Mouse (Mus musculus) kidney, postnatal 0 days (tissue): Measurements from ENCODE around the gene Fcho1. TPM values are rescaled to one million over a fixed set of nuclear protein-coding genes. Genes with fewer than 3 reads are reported as not detected.

Experiments
- ATAC-seq: fragments of 200-750 bp; cut with Nextera tagmentation; replicated peaks from 2 replicates; pipeline ENCODE4 v1.8.0; 2017; ENCODE audit warnings: low read depth, moderate number of reproducible peaks, moderate TSS enrichment, moderate library complexity; ENCODE audit not compliant: low FRiP score
- DNase-seq: peaks from one replicate; pipeline ENCODE4 v3.0.0-alpha.2; 2016; ENCODE audit warnings: low spot score
- H3K27ac ChIP-seq: fragments of 300-500 bp; sonication (generic); 2 replicates; pipeline ENCODE4 v1.5.1; 2014; ENCODE audit warnings: mild to moderate bottlenecking
- H3K27me3 ChIP-seq: fragments of 300-500 bp; sonication (generic); 2 replicates; pipeline ENCODE4 v1.6.1; 2014; ENCODE audit warnings: low read length, mixed read lengths; ENCODE audit not compliant: insufficient read depth
- H3K36me3 ChIP-seq: fragments of 300-500 bp; sonication (generic); 2 replicates; pipeline ENCODE4 v1.6.1; 2014; ENCODE audit warnings: low read length, mixed read lengths; ENCODE audit not compliant: insufficient read depth
- H3K4me1 ChIP-seq: fragments of 300-500 bp; sonication (generic); replicated peaks from 2 replicates; pipeline ENCODE4 v1.6.1; 2014; ENCODE audit warnings: antibody characterized with exemption, low read length, mixed read lengths; ENCODE audit not compliant: insufficient read depth
- H3K4me2 ChIP-seq: fragments of 300-500 bp; sonication (generic); 2 replicates; pipeline ENCODE4 v1.6.1; 2014; ENCODE audit warnings: mild to moderate bottlenecking, low read length, moderate library complexity, mixed read lengths
- H3K4me3 ChIP-seq: fragments of 300-500 bp; sonication (generic); replicated peaks from 2 replicates; pipeline ENCODE4 v1.5.1; 2014; ENCODE audit warnings: low read depth, low read length
- H3K9ac ChIP-seq: fragments of 300-500 bp; sonication (generic); 2 replicates; pipeline ENCODE4 v1.6.1; 2014; ENCODE audit warnings: low read depth, low read length
- H3K9me3 ChIP-seq: fragments of 300-500 bp; sonication (generic); replicated peaks from 2 replicates; pipeline ENCODE4 v1.6.1; 2016; ENCODE audit warnings: low read length, inconsistent platforms, mixed read lengths
- CTCF ChIP-seq: IDR thresholded peaks from 2 replicates; pipeline ENCODE4 v1.5.1; 2016; ENCODE audit warnings: antibody characterized with exemption, low read depth, mild to moderate bottlenecking, moderate library complexity
- WGBS: fragments of 180-500 bp; shearing (Covaris S2); extraction: QIAGEN DNeasy Blood & Tissue Kit; methylation state at CpG from one replicate; pipeline ENCODE4 v1.1.7; 2014; 5-methylcytosine and 5-hydroxymethylcytosine counted together
- polyA plus RNA-seq: library from polyadenylated mRNA; unstranded; fragments of >200 nt; fragmentation: Nextera tagmentation; extraction: Ambion mirVana; gene quantifications from 2 replicates; pipeline ENCODE4 v1.2.1, GENCODE M21; 2015

Gene Fcho1
- polyA plus RNA-seq, 1 experiment from 2014 or later: 3.4 TPM

DNA sequence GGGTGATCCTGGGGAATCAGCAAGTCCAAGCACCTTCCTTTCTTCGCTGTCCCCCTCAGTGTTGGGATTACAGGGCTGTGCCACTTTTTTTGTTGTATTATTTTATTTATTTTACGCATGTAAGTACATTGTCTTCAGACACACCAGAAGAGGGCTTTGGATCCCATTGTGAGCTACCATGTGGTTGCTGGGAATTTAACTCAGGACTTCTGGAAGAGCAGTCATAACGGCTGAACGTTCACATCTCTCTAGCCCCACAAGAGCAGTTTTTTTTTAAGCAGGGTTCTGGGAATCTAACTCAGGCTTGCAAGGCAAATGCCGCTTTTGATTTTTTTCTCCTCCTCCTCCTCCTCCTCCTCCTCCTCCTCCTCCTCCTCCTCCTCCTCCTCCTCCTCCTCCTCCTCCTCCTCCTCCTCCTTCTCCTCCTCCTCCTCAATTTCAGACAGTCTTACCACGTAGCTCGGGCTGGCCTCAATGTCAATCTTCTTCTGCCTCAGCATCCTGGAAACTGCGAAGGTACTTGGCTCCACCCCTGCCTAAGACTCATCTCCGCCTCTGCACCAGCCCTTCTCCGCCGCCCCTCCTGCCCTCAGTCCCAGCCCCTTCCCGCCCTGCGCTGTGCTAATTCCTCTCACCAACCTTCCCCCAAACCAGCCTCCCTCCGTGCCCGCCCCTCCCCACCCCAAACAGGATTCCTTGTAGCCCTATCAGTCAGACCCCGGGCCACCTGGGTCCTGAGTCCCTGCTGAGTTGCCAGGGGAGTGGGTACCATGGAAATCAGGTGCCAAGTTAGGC, 3.5 kb upstream of the Fcho1 start:
- ATAC-seq: no peak

DNA sequence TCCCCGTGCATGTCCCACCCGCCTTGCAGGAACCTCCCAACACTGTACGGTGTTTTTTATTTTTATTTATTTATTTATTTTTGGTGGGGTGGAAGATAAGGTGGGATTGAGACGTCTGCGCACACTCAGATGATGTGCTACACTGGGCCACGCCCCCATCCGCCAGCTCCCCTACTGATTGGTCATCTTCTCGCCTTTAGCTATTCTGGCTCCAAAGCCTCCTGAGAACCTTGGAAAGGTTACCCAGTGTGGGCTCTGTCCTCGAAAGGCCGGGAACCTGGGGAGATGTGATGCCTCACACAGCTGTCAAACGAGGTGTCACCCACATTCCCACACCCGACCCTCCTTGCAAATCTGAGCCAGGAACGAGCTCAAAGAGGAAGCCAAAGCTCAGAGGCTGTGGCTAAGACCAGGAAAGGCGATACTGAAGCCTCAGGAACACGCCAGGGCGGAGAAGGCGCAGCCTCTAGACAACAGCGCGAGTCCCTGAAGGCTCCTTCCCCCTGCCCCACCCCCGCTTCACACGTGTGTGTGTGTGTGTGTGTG, 2.8 kb upstream of the Fcho1 start:
- no peaks in the 10 kb centered on the region for H3K9me3 ChIP-seq
- H3K9ac ChIP-seq: peak overlapping the region; percentile 42; the same call in 1 of the 2 replicates
- H3K4me2 ChIP-seq: peak overlapping the region; percentile 55
- 7% methylated on average over 20 of the region's 21 CpGs for WGBS
- no peaks in the 10 kb centered on the region for H3K27me3 ChIP-seq
- H3K36me3 ChIP-seq: no peaks in the 10 kb centered on the region
- DNase-seq: peak; percentile 42
- ATAC-seq: peak; percentile 27; the same call in 1 of the 2 replicates
- peak overlapping the region; percentile 26 for H3K4me3 ChIP-seq
- no peaks in the 10 kb centered on the region for H3K4me1 ChIP-seq
- no peak for TF ChIP-seq CTCF
- no peak overlapping the region for H3K27ac ChIP-seq

More for the DNA sequence above, 3.5 kb upstream of the Fcho1 start:
- Histone ChIP-seq H3K27me3 (no peaks in the 10 kb centered on the region), H3K9ac (no peak overlapping the region), H3K36me3 (no peaks in the 10 kb centered on the region), H3K4me1 (no peaks in the 10 kb centered on the region), H3K4me2 (peak overlapping the region; percentile 55), H3K27ac (no peak overlapping the region), H3K9me3 (no peaks in the 10 kb centered on the region), H3K4me3 (peak overlapping the region; percentile 26)
- TF ChIP-seq CTCF: no peak
- WGBS: 5% methylated on average over 14 of the region's 16 CpGs
- no peak for DNase-seq

DNA sequence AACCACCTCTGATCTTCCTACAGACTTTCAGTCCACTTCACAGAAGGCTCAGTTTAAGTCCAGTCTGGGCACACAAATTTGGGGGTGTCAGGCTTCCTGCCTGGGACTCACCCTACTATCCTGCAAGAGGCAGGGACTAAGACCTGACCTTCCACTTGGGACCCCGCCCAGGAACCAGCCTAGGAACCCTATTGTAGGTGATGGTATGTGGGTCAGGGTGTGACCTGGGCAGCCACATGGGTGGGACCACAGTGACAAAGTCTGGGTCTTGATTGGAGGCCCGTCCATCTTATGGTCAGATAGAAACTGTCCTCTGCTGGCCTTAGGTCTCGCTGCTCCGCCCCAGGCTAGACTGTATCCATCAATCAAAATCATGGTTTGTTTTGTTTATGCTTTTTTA, 1.1 kb downstream of the Fcho1 start:
- no peak overlapping the region for H3K4me2 ChIP-seq
- 65% methylated on average over 4 of the region's 4 CpGs for WGBS

DNA sequence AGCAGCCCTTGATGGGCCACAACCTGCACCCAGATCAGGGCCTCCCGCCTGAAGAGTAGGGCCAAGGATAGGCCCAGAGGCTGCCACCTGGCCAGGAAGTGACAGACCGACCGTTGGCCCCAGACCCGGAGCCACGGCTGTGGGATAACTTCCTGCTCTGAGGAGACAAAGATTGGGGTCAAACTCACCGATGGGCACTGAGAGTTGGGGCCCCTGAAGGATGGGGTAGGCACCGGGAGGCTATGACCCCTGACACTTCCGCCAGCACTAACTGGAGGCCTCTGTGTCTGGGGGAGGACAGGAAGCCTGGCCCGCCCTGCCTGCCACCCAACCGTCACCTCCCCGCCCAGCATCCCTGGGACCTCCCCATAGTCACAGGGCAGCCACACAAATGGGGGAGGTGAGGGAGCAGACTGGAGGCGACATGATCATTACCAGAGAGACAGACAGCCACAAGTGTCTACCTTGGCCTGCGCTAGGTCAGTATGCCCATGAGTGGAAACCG, 2.4 kb downstream of the Fcho1 start:
- H3K27me3 ChIP-seq: no peaks in the 10 kb centered on the region
- H3K4me1 ChIP-seq: no peaks in the 10 kb centered on the region
- no peak for TF ChIP-seq CTCF
- H3K4me3 ChIP-seq: no peak overlapping the region
- ATAC-seq (no peak), DNase-seq (no peak)
- no peak overlapping the region for H3K27ac ChIP-seq
- H3K9ac ChIP-seq: no peak overlapping the region
- H3K4me2 ChIP-seq: no peak overlapping the region
- 48% methylated on average over 14 of the region's 14 CpGs for WGBS
- H3K36me3 ChIP-seq: no peaks in the 10 kb centered on the region
- H3K9me3 ChIP-seq: no peaks in the 10 kb centered on the region

More for the DNA sequence above, 1.1 kb downstream of the Fcho1 start:
- Histone ChIP-seq H3K4me1 (no peaks in the 10 kb centered on the region), H3K4me3 (no peak overlapping the region), H3K36me3 (no peaks in the 10 kb centered on the region), H3K27me3 (no peaks in the 10 kb centered on the region), H3K27ac (no peak overlapping the region), H3K9me3 (no peaks in the 10 kb centered on the region), H3K9ac (no peak overlapping the region)
- ATAC-seq (no peak), DNase-seq (no peak)
- no peak for TF ChIP-seq CTCF

DNA sequence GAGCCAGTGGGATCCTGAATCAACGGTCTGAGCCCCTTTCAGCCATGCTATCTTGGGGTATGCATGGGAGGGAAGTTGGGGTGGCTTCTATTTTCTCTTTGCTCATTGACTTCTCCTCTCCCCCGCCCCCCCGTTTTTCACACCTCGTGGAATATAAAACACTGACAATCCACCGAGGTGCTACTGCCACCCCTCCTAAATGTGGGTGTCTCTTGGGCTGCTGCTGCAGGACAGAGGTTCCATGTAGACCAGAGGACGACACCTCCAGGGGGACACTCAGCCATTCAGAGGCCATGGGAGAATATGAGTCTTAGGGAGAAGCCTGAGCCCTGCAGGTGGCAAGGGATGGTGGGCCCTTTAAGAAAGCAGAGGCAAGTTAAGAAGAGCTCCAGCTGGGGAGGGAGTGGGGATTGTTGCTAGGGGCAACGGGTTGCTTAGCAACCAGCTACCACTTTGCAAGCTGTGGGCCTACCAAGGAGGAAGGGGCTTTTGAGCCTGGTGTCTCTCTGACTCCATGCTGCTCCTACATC, 5.5 kb downstream of the Fcho1 start:
- 35% methylated on average over 7 of the region's 7 CpGs for WGBS
- no peaks in the 10 kb centered on the region for H3K9me3 ChIP-seq
- no peaks in the 10 kb centered on the region for H3K4me1 ChIP-seq
- no peak overlapping the region for H3K4me2 ChIP-seq
- H3K9ac ChIP-seq: no peak overlapping the region
- no peak overlapping the region for H3K4me3 ChIP-seq
- no peaks in the 10 kb centered on the region for H3K27me3 ChIP-seq
- ATAC-seq: no peak
- TF ChIP-seq CTCF: no peak
- H3K36me3 ChIP-seq: no peaks in the 10 kb centered on the region
- DNase-seq: no peak
- H3K27ac ChIP-seq: no peak overlapping the region

DNA sequence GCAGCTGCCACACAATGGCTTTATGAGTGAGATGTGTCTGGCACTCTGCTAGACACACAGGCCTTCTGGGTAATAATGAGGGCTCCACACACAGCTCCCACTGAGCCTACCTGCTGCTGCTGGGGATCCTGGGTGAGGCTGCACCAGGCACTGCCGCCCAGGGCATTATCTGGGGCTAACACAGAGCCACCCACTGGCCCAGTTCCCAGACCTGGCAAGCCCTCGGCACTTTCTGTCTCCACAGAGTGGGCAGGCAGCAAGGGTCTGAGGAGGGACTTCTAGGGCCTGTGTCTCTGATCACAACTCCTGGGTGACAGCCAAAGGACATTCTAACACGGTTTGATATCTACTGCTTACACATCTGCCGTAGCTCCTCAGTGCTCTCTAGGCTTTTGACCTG, 6.3 kb downstream of the Fcho1 start:
- 71% methylated on average over 4 of the region's 4 CpGs for WGBS
- Histone ChIP-seq H3K4me2 (no peak overlapping the region), H3K9ac (no peak overlapping the region), H3K36me3 (no peaks in the 10 kb centered on the region), H3K9me3 (no peaks in the 10 kb centered on the region), H3K4me3 (no peak overlapping the region), H3K4me1 (no peaks in the 10 kb centered on the region), H3K27ac (no peak overlapping the region), H3K27me3 (no peaks in the 10 kb centered on the region)
- TF ChIP-seq CTCF: no peak
- ATAC-seq (no peak), DNase-seq (no peak)
